Mouse (Mus musculus) urinary bladder, postnatal 10 days (tissue): ENCODE measurements around the gene Tuba3a.

Source experiments
- DNase-seq: peaks from one replicate; pipeline ENCODE4 v3.0.0; 2022; ENCODE audit warnings: low spot score

The Tuba3a gene

GRCm38 (mm10) chr6:125285890-125286289 is at the start of gene Tuba3a:
Gene Tuba3a, minus strand, starts transcription at chr6:125286042.
- DNase-seq = no peak

- DNase-seq = no peak
Observed at GRCm38 (mm10) chr6:125334356-125334755, 48.5 kb upstream of the Tuba3a start.

- DNase-seq = no peak
Observed at GRCm38 (mm10) chr6:125333112-125333899, 47.5 kb upstream of the Tuba3a start.

- DNase-seq = peak; percentile 69
Observed at GRCm38 (mm10) chr6:125330626-125331326, 44.9 kb upstream of the Tuba3a start.

GRCm38 (mm10) chr6:125328243-125328642 is 42.4 kb upstream of the Tuba3a start:
- DNase-seq = no peak

GRCm38 (mm10) chr6:125325337-125325736 is 39.5 kb upstream of the Tuba3a start:
- no peak for DNase-seq

- no peak for DNase-seq
Observed at GRCm38 (mm10) chr6:125323547-125323946, 37.7 kb upstream of the Tuba3a start.

- no peak for DNase-seq
Observed at GRCm38 (mm10) chr6:125322794-125323193, 37.0 kb upstream of the Tuba3a start.

GRCm38 (mm10) chr6:125321114-125321855 is 35.4 kb upstream of the Tuba3a start:
- no peak for DNase-seq

GRCm38 (mm10) chr6:125320323-125320722 is 34.5 kb upstream of the Tuba3a start, which contains the start of gene Scnn1a:
Gene Scnn1a, plus strand, starts transcription at chr6:125320659.
- DNase-seq = no peak

GRCm38 (mm10) chr6:125319919-125320296 is 34.1 kb upstream of the Tuba3a start:
- no peak for DNase-seq

GRCm38 (mm10) chr6:125318981-125319918 is 33.4 kb upstream of the Tuba3a start:
- no peak for DNase-seq

- no peak for DNase-seq
Observed at GRCm38 (mm10) chr6:125317077-125317476, 31.2 kb upstream of the Tuba3a start.

GRCm38 (mm10) chr6:125314746-125315145 is 28.9 kb upstream of the Tuba3a start:
- DNase-seq = no peak

- no peak for DNase-seq
Observed at GRCm38 (mm10) chr6:125314231-125314563, 28.4 kb upstream of the Tuba3a start.

- DNase-seq = peak; percentile 49
Observed at GRCm38 (mm10) chr6:125313546-125314230, 27.8 kb upstream of the Tuba3a start, which contains the start of gene Ltbr. Gene Ltbr, minus strand, starts transcription at chr6:125313885.

GRCm38 (mm10) chr6:125312581-125313355 is 26.9 kb upstream of the Tuba3a start:
- DNase-seq = no peak

- DNase-seq = no peak
Observed at GRCm38 (mm10) chr6:125312171-125312570, 26.3 kb upstream of the Tuba3a start.

- DNase-seq = no peak
Observed at GRCm38 (mm10) chr6:125309406-125309805, 23.6 kb upstream of the Tuba3a start.

GRCm38 (mm10) chr6:125308921-125309320 is 23.1 kb upstream of the Tuba3a start:
- no peak for DNase-seq
